Mouse (Mus musculus): ENCODE data around the gene Prdm1.

- TF ChIP-seq EP300 (IDR thresholded peaks at IDR 0.05): no peak
- TF ChIP-seq CTCF (IDR thresholded peaks at IDR 0.05): no peak
Measured at GRCm38 (mm10) chr10:44464563-44464962, 63.7 kb downstream of the Prdm1 start.
